Mouse (Mus musculus): ENCODE data around the gene Usp5. TPM values are rescaled to one million over a fixed set of nuclear protein-coding genes. Genes with fewer than 3 reads are reported as not detected.
A peak's percentile ranks its signal among the peaks of the same experiment; 100 is the strongest.

The Usp5 gene
- polyA plus RNA-seq, 2 experiments: 105 to 115 TPM

GRCm38 (mm10) chr6:124786756-124787420 is 42.4 kb downstream of the Usp5 start:
- Histone ChIP-seq H3K27ac (replicated peaks; ENCODE audit: low read depth, low read length) (no peak overlapping the region), H3K27me3 (ENCODE audit: control insufficient read depth, insufficient read depth, low read length) (no peaks in the 10 kb centered on the region), H3K4me1 (ENCODE audit: control insufficient read depth, insufficient read depth, low read length) (no peaks in the 10 kb centered on the region), H3K4me2 (replicated peaks; ENCODE audit: low read depth, low read length, severe bottlenecking) (no peak overlapping the region), H3K9me3 (ENCODE audit: control insufficient read depth, low read length) (no peaks in the 10 kb centered on the region), H3K9ac (ENCODE audit: low read depth, low read length, severe bottlenecking) (no peak overlapping the region), H3K4me3 (replicated peaks; ENCODE audit: low read length) (no peak overlapping the region), H3K36me3 (ENCODE audit: control insufficient read depth, insufficient read depth, low read length) (no peaks in the 10 kb centered on the region)
- 49% methylated on average over 8 of the region's 8 CpGs for WGBS
- DNase-seq (ENCODE audit: low spot score) (no peak), ATAC-seq (ENCODE audit: low FRiP score, low read depth) (no peak)
- TF ChIP-seq POLR2A (IDR thresholded peaks at IDR 0.05; ENCODE audit: borderline replicate concordance, extremely low read depth, insufficient read depth, insufficient read length): no peak

DNA sequence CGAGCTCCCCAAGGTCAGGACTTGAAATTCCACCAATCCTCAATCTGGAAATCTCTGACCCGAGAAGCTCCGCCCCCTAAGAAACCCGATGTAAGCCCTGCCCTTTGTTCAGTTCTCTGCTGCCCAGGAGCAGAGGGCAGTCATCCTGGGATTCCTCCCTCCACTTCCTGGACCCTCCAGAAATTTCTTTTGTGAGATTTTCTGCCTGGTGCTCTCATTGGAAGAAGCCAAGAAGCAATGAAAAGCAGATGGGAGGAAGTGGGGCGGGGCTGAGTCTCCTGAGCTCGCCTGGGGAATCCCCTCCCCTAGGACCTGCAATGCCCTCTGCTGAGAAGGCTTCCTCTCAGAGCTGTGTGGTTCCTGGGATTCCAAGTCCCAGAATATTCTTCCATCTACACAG is 46.8 kb downstream of the Usp5 start:
- no peak for TF ChIP-seq POLR2A (IDR thresholded peaks at IDR 0.05; ENCODE audit: borderline replicate concordance, extremely low read depth, insufficient read depth, insufficient read length)
- H3K36me3 ChIP-seq (ENCODE audit: control insufficient read depth, insufficient read depth, low read length): no peaks in the 10 kb centered on the region
- H3K27me3 ChIP-seq (ENCODE audit: control insufficient read depth, insufficient read depth, low read length): no peaks in the 10 kb centered on the region
- no peak overlapping the region for H3K4me2 ChIP-seq (replicated peaks; ENCODE audit: low read depth, low read length, severe bottlenecking)
- no peak overlapping the region for H3K4me3 ChIP-seq (replicated peaks; ENCODE audit: low read length)
- peak; percentile 77 for DNase-seq (ENCODE audit: low spot score)
- H3K9me3 ChIP-seq (ENCODE audit: control insufficient read depth, low read length): no peaks in the 10 kb centered on the region
- H3K9ac ChIP-seq (ENCODE audit: low read depth, low read length, severe bottlenecking): no peak overlapping the region
- 0 out of 2 replicates have a peak, but pooled peaks have one; percentile 11 for ATAC-seq (ENCODE audit: low FRiP score, low read depth)
- WGBS: 19% methylated on average over 6 of the region's 6 CpGs
- peaks cover 15% of the 10 kb centered on the region for H3K4me1 ChIP-seq (ENCODE audit: control insufficient read depth, insufficient read depth, low read length)
- H3K27ac ChIP-seq (replicated peaks; ENCODE audit: low read depth, low read length): no peak overlapping the region

DNA sequence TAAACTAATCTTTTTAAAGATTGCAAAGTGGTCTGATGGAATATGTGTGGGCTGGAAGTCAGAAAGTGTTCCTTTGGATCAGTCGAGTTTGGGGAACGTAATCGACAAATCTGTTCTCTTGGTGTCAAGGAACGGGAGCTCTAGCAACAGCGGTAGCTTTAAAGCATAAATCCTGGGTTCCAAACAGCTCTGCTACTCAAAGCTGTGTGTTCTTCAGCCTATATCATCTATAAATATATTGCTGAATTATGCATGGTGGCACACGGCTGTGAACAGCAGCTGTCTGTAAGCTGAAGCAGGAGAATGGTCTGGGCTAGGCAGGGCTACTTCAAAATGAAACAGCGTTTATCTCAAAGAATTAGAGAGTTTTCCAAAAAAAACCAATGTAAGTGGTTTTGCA is 48.4 kb downstream of the Usp5 start:
- Histone ChIP-seq H3K27ac (replicated peaks; ENCODE audit: low read depth, low read length) (no peak overlapping the region), H3K4me1 (ENCODE audit: control insufficient read depth, insufficient read depth, low read length) (peaks cover 15% of the 10 kb centered on the region), H3K9ac (ENCODE audit: low read depth, low read length, severe bottlenecking) (no peak overlapping the region), H3K9me3 (ENCODE audit: control insufficient read depth, low read length) (no peaks in the 10 kb centered on the region), H3K27me3 (ENCODE audit: control insufficient read depth, insufficient read depth, low read length) (no peaks in the 10 kb centered on the region), H3K4me2 (replicated peaks; ENCODE audit: low read depth, low read length, severe bottlenecking) (no peak overlapping the region), H3K36me3 (ENCODE audit: control insufficient read depth, insufficient read depth, low read length) (no peaks in the 10 kb centered on the region), H3K4me3 (replicated peaks; ENCODE audit: low read length) (no peak overlapping the region)
- 86% methylated on average over 7 of the region's 7 CpGs for WGBS
- no peak for TF ChIP-seq POLR2A (IDR thresholded peaks at IDR 0.05; ENCODE audit: borderline replicate concordance, extremely low read depth, insufficient read depth, insufficient read length)
- ATAC-seq (ENCODE audit: low FRiP score, low read depth) (no peak), DNase-seq (ENCODE audit: low spot score) (no peak)

DNA sequence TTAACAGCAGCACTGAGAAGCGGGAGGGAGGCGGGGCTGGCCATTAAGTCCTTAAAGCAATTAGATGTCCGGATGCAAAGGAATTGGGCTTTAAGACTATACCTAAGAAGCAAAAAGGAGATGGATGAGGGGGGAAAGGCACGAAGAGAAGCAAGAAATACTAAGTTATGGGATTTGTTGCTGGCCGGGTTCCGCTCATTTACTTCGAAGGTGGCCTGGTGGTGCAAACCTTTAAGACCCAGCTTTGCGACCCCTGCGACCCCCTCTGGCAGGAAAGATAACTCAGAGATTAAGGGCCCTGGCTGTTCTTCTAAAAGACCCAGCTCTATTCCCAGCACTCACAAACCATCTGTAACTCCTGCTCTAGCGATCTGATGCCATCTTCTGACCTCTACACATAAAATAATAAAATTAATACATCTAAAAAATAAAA is 49.3 kb downstream of the Usp5 start:
- no peak overlapping the region for H3K27ac ChIP-seq (replicated peaks; ENCODE audit: low read depth, low read length)
- H3K9ac ChIP-seq (ENCODE audit: low read depth, low read length, severe bottlenecking): 0 out of 2 replicates have a peak overlapping the region, but pooled peaks have one; percentile 36
- H3K4me3 ChIP-seq (replicated peaks; ENCODE audit: low read length): peak overlapping the region; percentile 32
- DNase-seq (ENCODE audit: low spot score) (no peak), ATAC-seq (ENCODE audit: low FRiP score, low read depth) (no peak)
- no peak for TF ChIP-seq POLR2A (IDR thresholded peaks at IDR 0.05; ENCODE audit: borderline replicate concordance, extremely low read depth, insufficient read depth, insufficient read length)
- peaks cover 15% of the 10 kb centered on the region for H3K4me1 ChIP-seq (ENCODE audit: control insufficient read depth, insufficient read depth, low read length)
- H3K27me3 ChIP-seq (ENCODE audit: control insufficient read depth, insufficient read depth, low read length): no peaks in the 10 kb centered on the region
- H3K4me2 ChIP-seq (replicated peaks; ENCODE audit: low read depth, low read length, severe bottlenecking): peak overlapping the region; percentile 51
- 5% methylated on average over 10 of the region's 10 CpGs for WGBS
- H3K9me3 ChIP-seq (ENCODE audit: control insufficient read depth, low read length): no peaks in the 10 kb centered on the region
- H3K36me3 ChIP-seq (ENCODE audit: control insufficient read depth, insufficient read depth, low read length): no peaks in the 10 kb centered on the region

GRCm38 (mm10) chr6:124779222-124779983 is 49.9 kb downstream of the Usp5 start, which contains the start of gene Lrrc23:
TSS of gene Lrrc23 (minus strand) at chr6:124779727.
- 2% methylated on average over 23 of the region's 23 CpGs for WGBS
- DNase-seq (ENCODE audit: low spot score) (peak; percentile 76), ATAC-seq (ENCODE audit: low FRiP score, low read depth) (peak; percentile 70; the same call in 1 of the 2 replicates)
- Histone ChIP-seq H3K27me3 (ENCODE audit: control insufficient read depth, insufficient read depth, low read length) (no peaks in the 10 kb centered on the region), H3K4me3 (replicated peaks; ENCODE audit: low read length) (peak within 1 kb of the TSS; percentile 32), H3K27ac (replicated peaks; ENCODE audit: low read depth, low read length) (no peak within 1 kb of the TSS), H3K9me3 (ENCODE audit: control insufficient read depth, low read length) (no peaks in the 10 kb centered on the region), H3K4me2 (replicated peaks; ENCODE audit: low read depth, low read length, severe bottlenecking) (peak within 1 kb of the TSS; percentile 51), H3K36me3 (ENCODE audit: control insufficient read depth, insufficient read depth, low read length) (no peaks in the 10 kb centered on the region), H3K4me1 (ENCODE audit: control insufficient read depth, insufficient read depth, low read length) (peaks cover 15% of the 10 kb centered on the region), H3K9ac (ENCODE audit: low read depth, low read length, severe bottlenecking) (0 out of 2 replicates have a peak within 1 kb of the TSS, but pooled peaks have one; percentile 36)
- no peak for TF ChIP-seq POLR2A (IDR thresholded peaks at IDR 0.05; ENCODE audit: borderline replicate concordance, extremely low read depth, insufficient read depth, insufficient read length)
